Mouse (Mus musculus) neural tube, embryonic 14.5 days (tissue): ENCODE measurements around the gene Pom121. TPM values are rescaled to one million over a fixed set of nuclear protein-coding genes. Genes with fewer than 3 reads are reported as not detected.

Source experiments
- ATAC-seq: fragments of 200-750 bp; cut with Nextera tagmentation; 2 replicates; pipeline ENCODE4 v1.8.0; 2017; ENCODE audit warnings: low read depth, mild to moderate bottlenecking, moderate TSS enrichment, moderate library complexity
- H3K27ac ChIP-seq: fragments of 300-500 bp; sonication (generic); 2 replicates; pipeline ENCODE4 v1.5.1; 2014; ENCODE audit warnings: low read depth, mild to moderate bottlenecking, control low read depth, low read length, moderate library complexity, mixed read lengths
- H3K27me3 ChIP-seq: fragments of 300-500 bp; sonication (generic); 2 replicates; pipeline ENCODE4 v1.6.1; 2014; ENCODE audit warnings: low read length; ENCODE audit not compliant: control insufficient read depth, insufficient read depth
- H3K36me3 ChIP-seq: fragments of 300-500 bp; sonication (generic); 2 replicates; pipeline ENCODE4 v1.6.1; 2014; ENCODE audit warnings: low read length, mixed read lengths; ENCODE audit not compliant: control insufficient read depth, insufficient read depth
- H3K4me1 ChIP-seq: fragments of 300-500 bp; sonication (generic); 2 replicates; pipeline ENCODE4 v1.6.1; 2014; ENCODE audit warnings: low read length; ENCODE audit not compliant: control insufficient read depth, insufficient read depth
- H3K4me2 ChIP-seq: fragments of 300-500 bp; sonication (generic); 2 replicates; pipeline ENCODE4 v1.6.1; 2014; ENCODE audit warnings: mild to moderate bottlenecking, low read depth, low read length, control low read depth
- H3K4me3 ChIP-seq: fragments of 300-500 bp; sonication (generic); 2 replicates; pipeline ENCODE4 v1.5.1; 2014; ENCODE audit warnings: low read depth, low read length, control low read depth, mixed read lengths
- H3K9ac ChIP-seq: fragments of 300-500 bp; sonication (generic); replicated peaks from 2 replicates; pipeline ENCODE4 v1.6.1; 2014; ENCODE audit warnings: low read depth, mild to moderate bottlenecking, control low read depth, low read length, mixed read lengths
- H3K9me3 ChIP-seq: fragments of 300-500 bp; sonication (generic); 2 replicates; pipeline ENCODE4 v1.6.1; 2016; ENCODE audit warnings: low read length; ENCODE audit not compliant: control insufficient read depth
- WGBS: fragments of 180-500 bp; shearing (Covaris S2); extraction: QIAGEN DNeasy Blood & Tissue Kit; methylation state at CpG from one replicate; pipeline ENCODE4 v1.1.7; 2014; 5-methylcytosine and 5-hydroxymethylcytosine counted together
- polyA plus RNA-seq: library from polyadenylated mRNA; unstranded; fragments of >200 nt; fragmentation: Nextera tagmentation; extraction: Ambion mirVana; gene quantifications from 2 replicates; pipeline ENCODE4 v1.2.1, GENCODE M21; 2014

Gene Pom121
- polyA plus RNA-seq, 1 experiment from 2014 or later: 9.4 TPM

GRCm38 (mm10) chr5:135404623-135405022, 10.3 kb upstream of the Pom121 start:
- H3K9me3 ChIP-seq: no peaks in the 10 kb centered on the region
- H3K4me1 ChIP-seq: no peaks in the 10 kb centered on the region
- peak; percentile 71; the same call in 1 of the 2 replicates for ATAC-seq
- H3K27ac ChIP-seq: no peak overlapping the region
- H3K9ac ChIP-seq: no peak overlapping the region
- 32% methylated on average over 20 of the region's 20 CpGs for WGBS
- no peaks in the 10 kb centered on the region for H3K27me3 ChIP-seq
- no peak overlapping the region for H3K4me3 ChIP-seq
- H3K36me3 ChIP-seq: no peaks in the 10 kb centered on the region
- H3K4me2 ChIP-seq: peak overlapping the region; percentile 14; the same call in 1 of the 2 replicates

- Histone ChIP-seq H3K4me2 (no peak overlapping the region), H3K4me3 (no peak overlapping the region), H3K36me3 (no peaks in the 10 kb centered on the region), H3K9me3 (no peaks in the 10 kb centered on the region), H3K27me3 (no peaks in the 10 kb centered on the region), H3K9ac (no peak overlapping the region), H3K27ac (no peak overlapping the region), H3K4me1 (no peaks in the 10 kb centered on the region)
- WGBS: 7% methylated on average over 2 of the region's 2 CpGs
- ATAC-seq: peak; percentile 70; the same call in 1 of the 2 replicates
Observed at GRCm38 (mm10) chr5:135400244-135400643, 5.9 kb upstream of the Pom121 start.

GRCm38 (mm10) chr5:135399382-135399781, 5.0 kb upstream of the Pom121 start:
- WGBS: 74% methylated on average over 6 of the region's 6 CpGs
- Histone ChIP-seq H3K9ac (no peak overlapping the region), H3K4me3 (no peak overlapping the region), H3K27me3 (no peaks in the 10 kb centered on the region), H3K9me3 (no peaks in the 10 kb centered on the region), H3K36me3 (no peaks in the 10 kb centered on the region), H3K27ac (no peak overlapping the region), H3K4me2 (no peak overlapping the region), H3K4me1 (no peaks in the 10 kb centered on the region)
- ATAC-seq: no peak

GRCm38 (mm10) chr5:135395826-135396225, 1.5 kb upstream of the Pom121 start:
- no peaks in the 10 kb centered on the region for H3K9me3 ChIP-seq
- H3K27ac ChIP-seq: no peak overlapping the region
- no peak overlapping the region for H3K9ac ChIP-seq
- H3K27me3 ChIP-seq: no peaks in the 10 kb centered on the region
- WGBS: 49% methylated on average over 5 of the region's 5 CpGs
- peaks cover 15% of the 10 kb centered on the region for H3K36me3 ChIP-seq
- peaks cover 10% of the 10 kb centered on the region; the same call in 1 of the 2 replicates for H3K4me1 ChIP-seq
- ATAC-seq: no peak
- no peak overlapping the region for H3K4me3 ChIP-seq
- H3K4me2 ChIP-seq: no peak overlapping the region

GRCm38 (mm10) chr5:135383771-135384170, 10.6 kb downstream of the Pom121 start:
- Histone ChIP-seq H3K4me3 (no peak overlapping the region), H3K36me3 (peaks cover 89% of the 10 kb centered on the region), H3K27ac (no peak overlapping the region), H3K9me3 (no peaks in the 10 kb centered on the region), H3K4me1 (no peaks in the 10 kb centered on the region), H3K4me2 (no peak overlapping the region), H3K9ac (no peak overlapping the region), H3K27me3 (no peaks in the 10 kb centered on the region)
- WGBS: 91% methylated on average over 9 of the region's 10 CpGs
- no peak for ATAC-seq

- no peak overlapping the region for H3K4me2 ChIP-seq
- H3K4me1 ChIP-seq: no peaks in the 10 kb centered on the region
- H3K36me3 ChIP-seq: peaks cover 92% of the 10 kb centered on the region
- no peak overlapping the region for H3K9ac ChIP-seq
- WGBS: 95% methylated on average over 7 of the region's 7 CpGs
- no peak overlapping the region for H3K27ac ChIP-seq
- H3K4me3 ChIP-seq: no peak overlapping the region
- no peaks in the 10 kb centered on the region for H3K9me3 ChIP-seq
- no peaks in the 10 kb centered on the region for H3K27me3 ChIP-seq
- ATAC-seq: no peak
Observed at GRCm38 (mm10) chr5:135382746-135383145, 11.6 kb downstream of the Pom121 start.

GRCm38 (mm10) chr5:135381356-135381925, 12.9 kb downstream of the Pom121 start:
- H3K27me3 ChIP-seq: no peaks in the 10 kb centered on the region
- H3K27ac ChIP-seq: no peak overlapping the region
- H3K9ac ChIP-seq: no peak overlapping the region
- no peak overlapping the region for H3K4me2 ChIP-seq
- WGBS: 96% methylated on average over 10 of the region's 10 CpGs
- H3K4me1 ChIP-seq: no peaks in the 10 kb centered on the region
- peaks cover 88% of the 10 kb centered on the region for H3K36me3 ChIP-seq
- no peak overlapping the region for H3K4me3 ChIP-seq
- H3K9me3 ChIP-seq: no peaks in the 10 kb centered on the region
- no peak for ATAC-seq

- no peak for ATAC-seq
Observed at GRCm38 (mm10) chr5:135380681-135381080, 13.7 kb downstream of the Pom121 start.

GRCm38 (mm10) chr5:135376341-135376740, 18.0 kb downstream of the Pom121 start:
- Histone ChIP-seq H3K36me3 (peaks cover 74% of the 10 kb centered on the region), H3K9ac (no peak overlapping the region), H3K4me3 (no peak overlapping the region), H3K27me3 (no peaks in the 10 kb centered on the region), H3K4me1 (no peaks in the 10 kb centered on the region), H3K27ac (no peak overlapping the region), H3K4me2 (no peak overlapping the region), H3K9me3 (no peaks in the 10 kb centered on the region)
- WGBS: 71% methylated on average over 2 of the region's 2 CpGs
- no peak for ATAC-seq

More at GRCm38 (mm10) chr5:135380681-135381080, 13.7 kb downstream of the Pom121 start:
- Histone ChIP-seq H3K4me3 (no peak overlapping the region), H3K27ac (no peak overlapping the region), H3K4me2 (no peak overlapping the region), H3K27me3 (no peaks in the 10 kb centered on the region), H3K4me1 (no peaks in the 10 kb centered on the region), H3K36me3 (peaks cover 94% of the 10 kb centered on the region), H3K9me3 (no peaks in the 10 kb centered on the region), H3K9ac (no peak overlapping the region)
- WGBS: 96% methylated on average over 4 of the region's 4 CpGs
